Mouse (Mus musculus) spleen, adult 12 weeks (tissue): ENCODE results near the gene Lims1.
A peak's percentile ranks its signal among the peaks of the same experiment; 100 is the strongest.

Experiments
- DNase-seq: peaks from one replicate; pipeline ENCODE4 v3.0.0; 2022; ENCODE audit warnings: low spot score

Lims1 gene

DNA sequence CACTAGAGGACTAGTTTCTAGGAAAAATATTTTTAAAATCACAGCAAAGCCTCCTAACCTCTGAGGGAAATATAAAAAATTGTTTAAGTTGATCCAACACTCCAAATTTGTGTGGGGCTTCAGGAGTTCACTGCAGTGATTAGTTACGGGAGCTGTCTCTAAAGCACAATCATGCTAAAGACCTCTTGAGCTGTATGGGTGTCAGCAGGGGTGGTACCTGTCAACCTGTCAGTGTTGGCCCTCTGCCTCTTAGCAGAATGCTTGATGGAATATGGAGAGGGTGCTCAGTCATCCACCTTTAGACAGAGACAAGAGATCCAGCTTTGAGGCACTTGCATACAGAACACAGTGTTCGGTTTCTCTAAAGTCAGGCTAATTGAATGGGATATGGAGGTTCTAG is 60.5 kb downstream of the Lims1 start:
- no peak for DNase-seq

GRCm38 (mm10) chr10:58385629-58386028 is 62.4 kb downstream of the Lims1 start:
- no peak for DNase-seq

GRCm38 (mm10) chr10:58386997-58387396 is 63.7 kb downstream of the Lims1 start:
- DNase-seq, result no peak

GRCm38 (mm10) chr10:58388648-58389047 is 65.4 kb downstream of the Lims1 start:
- DNase-seq, result no peak

DNA sequence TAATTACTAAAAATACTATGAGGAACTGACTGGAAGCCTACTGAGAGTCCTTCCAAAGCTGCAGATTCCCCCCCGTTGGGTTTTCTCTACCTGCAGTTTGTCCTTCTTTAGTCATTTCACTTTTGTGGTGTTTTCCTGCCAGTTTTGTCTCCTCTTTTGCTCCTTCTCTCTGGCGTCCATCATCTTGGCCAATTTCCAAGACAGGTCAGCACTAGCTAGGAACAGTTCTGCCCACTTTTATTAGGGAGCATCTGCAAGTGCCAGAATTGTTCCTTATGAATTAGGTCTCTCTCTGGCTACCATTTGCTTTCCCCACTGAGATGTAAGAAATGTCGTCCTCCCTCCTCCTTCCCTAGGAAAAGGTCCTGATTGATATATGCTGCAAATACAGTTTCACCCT is 65.9 kb downstream of the Lims1 start:
- DNase-seq, result no peak

GRCm38 (mm10) chr10:58392435-58392834 is 69.2 kb downstream of the Lims1 start:
- no peak for DNase-seq

DNA sequence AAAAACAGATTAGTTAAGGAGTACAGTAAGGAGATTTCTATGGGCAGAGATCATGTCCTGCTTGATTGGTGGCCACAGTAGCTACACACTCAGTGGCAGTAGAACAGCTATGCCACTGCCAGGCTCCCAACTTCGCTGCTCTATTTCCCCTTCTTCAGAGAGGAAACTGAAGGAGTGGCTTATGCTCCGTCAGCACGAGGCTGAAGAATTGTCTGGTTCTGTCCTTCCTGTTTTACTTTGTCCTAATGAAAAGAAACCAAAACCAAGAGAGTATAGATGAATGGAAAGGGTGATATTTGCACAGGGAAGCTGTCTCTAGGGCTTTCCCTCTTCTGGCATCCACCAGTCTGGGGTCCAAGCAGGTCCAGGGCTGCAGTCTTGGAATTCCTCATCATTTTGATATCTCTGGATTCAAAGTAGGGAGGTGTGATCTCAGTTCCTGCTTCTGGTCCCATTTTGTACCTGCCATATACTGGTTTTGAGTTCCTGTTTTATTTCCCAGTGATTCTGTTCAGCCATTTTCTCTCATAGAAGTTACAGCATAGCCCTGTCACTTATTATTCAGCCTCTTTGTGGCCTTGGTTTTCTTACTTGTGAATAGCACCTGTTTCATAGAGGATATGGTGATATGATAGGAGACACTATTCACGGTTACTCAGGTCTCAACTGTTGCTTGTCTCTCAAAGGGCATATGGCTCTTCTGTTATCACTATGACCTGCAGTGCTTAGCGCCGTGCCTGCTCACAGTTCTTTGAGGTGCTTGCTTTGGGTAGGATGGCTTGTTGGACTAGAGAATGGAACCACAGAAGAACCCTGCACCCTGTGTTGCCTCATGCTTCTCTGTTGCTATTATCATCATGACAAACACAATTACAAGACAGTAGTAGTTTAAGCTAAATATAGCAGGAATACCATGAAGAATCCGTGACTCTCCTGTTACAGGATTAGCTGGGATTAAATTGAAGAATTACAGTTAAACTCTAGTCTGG is 70.1 kb downstream of the Lims1 start:
- DNase-seq, result no peak

- DNase-seq, result no peak
Observed at GRCm38 (mm10) chr10:58394170-58394569, 70.9 kb downstream of the Lims1 start.

DNA sequence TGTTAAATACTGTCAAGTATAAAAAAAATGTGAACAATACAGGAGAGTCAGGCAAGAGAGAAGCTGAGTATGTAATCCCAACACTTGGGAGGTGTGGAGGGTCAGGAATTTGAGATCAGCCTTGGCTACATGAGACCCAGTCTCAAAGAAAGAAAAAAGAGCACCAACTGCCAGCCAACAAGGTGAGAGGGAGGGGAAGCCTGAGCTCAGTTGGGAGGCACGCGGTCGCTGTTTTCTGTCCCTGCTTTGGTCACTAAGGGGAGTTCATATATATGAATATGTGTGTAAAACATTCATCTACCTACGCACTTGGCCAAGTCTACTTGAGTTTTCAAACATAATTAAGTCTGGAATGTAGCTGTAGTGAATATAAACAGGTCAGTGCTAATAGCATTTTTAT is 72.0 kb downstream of the Lims1 start:
- no peak for DNase-seq

GRCm38 (mm10) chr10:58395723-58396122 is 72.5 kb downstream of the Lims1 start:
- DNase-seq, result no peak

GRCm38 (mm10) chr10:58396600-58396999 is 73.3 kb downstream of the Lims1 start:
- no peak for DNase-seq

- DNase-seq, result no peak
Observed at GRCm38 (mm10) chr10:58398941-58399340, 75.7 kb downstream of the Lims1 start.

GRCm38 (mm10) chr10:58401838-58402237 is 78.6 kb downstream of the Lims1 start:
- DNase-seq, result no peak

DNA sequence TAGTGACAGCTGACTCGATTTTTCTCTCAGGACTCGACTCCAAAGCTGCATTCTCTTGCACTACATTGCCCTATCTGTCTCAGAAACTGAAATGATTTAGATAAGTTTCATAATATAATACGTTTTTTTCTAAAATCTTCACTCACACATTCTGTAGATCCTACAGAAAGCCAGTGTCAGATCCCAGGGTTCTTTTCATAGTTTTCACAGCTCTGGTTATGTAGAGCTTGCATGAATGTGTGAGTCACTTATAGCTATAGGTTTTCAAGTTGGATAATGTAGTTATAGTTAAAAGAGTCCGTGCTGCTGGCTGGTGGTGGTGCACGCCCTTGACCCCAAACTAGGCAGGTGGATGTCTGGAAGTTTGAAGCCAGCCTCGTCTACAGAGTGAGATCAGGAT is 81.4 kb downstream of the Lims1 start:
- DNase-seq, result no peak

DNA sequence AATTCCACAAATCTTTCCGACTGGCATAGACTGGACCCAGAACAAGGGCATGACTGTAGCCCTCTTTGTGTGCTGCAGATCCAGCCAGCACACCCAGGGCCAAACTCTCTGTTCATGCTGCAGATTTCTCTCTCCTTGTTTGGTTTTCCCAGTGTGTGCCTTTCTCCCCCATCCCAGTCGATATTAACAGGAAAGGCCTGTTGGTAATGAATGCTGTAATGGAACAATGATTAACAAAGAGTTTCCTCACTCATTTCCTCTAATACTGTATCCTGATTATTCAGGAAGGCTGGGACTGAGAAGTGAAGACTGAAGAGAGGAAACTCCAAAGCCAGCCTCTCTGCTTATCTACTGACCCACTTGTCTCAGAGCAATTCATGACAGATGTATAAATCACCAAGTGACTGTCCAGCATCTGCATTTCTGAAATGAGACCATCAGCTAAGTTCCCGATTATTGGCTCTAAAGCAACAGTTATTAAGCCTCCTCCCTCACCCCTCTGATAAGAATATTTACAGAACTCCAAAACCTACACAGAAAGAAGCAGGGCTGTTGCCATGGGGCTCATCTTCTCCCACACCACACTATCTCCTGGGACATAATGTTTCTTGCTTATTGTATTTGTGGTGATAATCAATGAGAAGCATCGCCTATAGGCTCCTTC is 82.2 kb downstream of the Lims1 start:
- no peak for DNase-seq

- DNase-seq, result no peak
Observed at GRCm38 (mm10) chr10:58405949-58406305, 82.7 kb downstream of the Lims1 start.

GRCm38 (mm10) chr10:58412331-58412730 is 89.1 kb downstream of the Lims1 start:
- DNase-seq, result no peak

DNA sequence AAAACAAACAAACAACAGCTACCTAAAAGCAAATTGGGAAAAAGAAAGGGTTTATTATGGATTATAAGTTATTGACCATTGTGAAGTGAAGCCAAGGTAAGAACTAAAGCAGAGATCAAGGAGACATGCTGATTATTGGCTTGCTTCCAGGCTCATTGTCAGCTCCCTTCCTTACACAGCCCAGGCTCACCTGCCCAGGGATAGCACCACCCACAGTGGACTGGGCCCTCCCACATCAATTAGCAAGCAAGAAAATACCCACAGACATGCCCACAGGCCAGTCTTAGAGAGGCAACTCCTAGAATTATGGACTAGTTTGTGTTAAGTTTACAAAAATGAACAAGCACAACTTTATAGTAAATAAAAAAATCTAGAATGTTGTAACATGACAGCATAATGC is 89.6 kb downstream of the Lims1 start:
- DNase-seq, result no peak

DNA sequence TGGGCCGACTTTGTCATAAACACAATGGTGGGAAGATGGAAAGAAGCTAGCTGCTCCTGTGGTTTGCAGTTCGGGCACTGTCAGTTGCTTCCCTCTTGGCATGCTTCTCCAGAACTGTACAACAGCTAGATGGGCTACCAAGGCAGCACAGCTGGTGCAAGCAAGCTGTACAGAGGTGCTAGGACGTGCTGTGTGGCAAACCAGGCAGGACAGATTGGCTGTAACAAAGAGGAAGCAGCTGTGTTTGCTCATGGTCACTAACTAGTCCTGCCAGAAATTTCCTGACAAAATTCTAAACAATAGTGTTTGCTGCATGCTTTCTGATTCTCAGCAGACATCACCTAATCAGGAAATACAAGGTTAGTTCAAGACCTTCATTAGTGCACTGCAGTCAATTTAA is 93.4 kb downstream of the Lims1 start:
- no peak for DNase-seq

GRCm38 (mm10) chr10:58418290-58418971 is 95.2 kb downstream of the Lims1 start:
- DNase-seq, result no peak

GRCm38 (mm10) chr10:58427930-58428329 is 104.7 kb downstream of the Lims1 start:
- DNase-seq, result no peak

GRCm38 (mm10) chr10:58445850-58446249 is 122.6 kb downstream of the Lims1 start:
- peak; percentile 9 for DNase-seq
